Mouse (Mus musculus): ENCODE results near the gene Pptc7. TPM values are rescaled to one million over a fixed set of nuclear protein-coding genes. Genes with fewer than 3 reads are reported as not detected.

The Pptc7 gene
- 46.4 and 48.4 TPM in 2 replicates for polyA plus RNA-seq (2012; rRNA removed)

DNA sequence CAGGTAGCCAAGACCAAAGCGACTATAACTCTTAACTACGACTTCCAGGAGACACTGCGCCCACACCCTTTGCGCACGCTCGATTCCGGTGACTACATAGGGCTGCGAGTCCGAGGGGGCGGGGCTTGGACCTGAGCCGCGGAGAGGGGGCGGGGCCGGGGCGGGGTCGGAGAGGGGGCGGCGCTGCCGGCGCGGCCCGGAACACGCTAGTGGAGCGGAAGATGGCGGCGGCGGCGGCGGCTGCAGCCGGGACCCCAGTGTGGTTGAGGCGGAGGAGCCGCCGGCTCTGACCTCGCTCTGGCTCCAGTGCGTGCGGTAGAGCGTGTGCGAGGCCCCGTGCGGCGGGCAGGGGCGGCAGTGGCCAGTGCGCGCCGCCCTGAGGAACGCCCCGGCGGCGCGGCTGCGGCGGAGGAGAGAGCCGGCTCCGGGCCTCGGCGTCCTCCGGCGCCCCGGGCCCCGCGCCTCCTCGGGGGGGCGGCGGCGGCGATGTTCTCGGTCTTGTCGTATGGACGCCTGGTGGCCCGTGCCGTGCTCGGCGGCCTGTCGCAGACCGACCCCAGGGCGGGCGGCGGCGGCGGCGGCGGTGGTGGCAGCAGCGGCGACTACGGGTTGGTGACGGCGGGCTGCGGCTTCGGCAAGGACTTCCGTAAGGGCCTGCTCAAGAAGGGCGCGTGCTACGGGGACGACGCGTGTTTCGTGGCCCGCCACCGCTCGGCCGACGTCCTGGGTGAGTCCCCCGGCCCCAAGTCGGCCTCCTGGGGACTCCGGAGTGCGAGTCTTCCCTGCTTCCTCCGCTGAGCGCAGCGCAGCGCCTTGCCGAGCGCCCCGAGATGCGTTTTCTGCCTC lies at the start of gene Pptc7:
Gene Pptc7 (plus strand): TSS at position 183 of the 846 bp plus-strand sequence.
- TF ChIP-seq CTCF (IDR thresholded peaks at IDR 0.05; ENCODE audit: borderline replicate concordance, insufficient read depth, low read depth, low read length): no peak
- peaks cover 15% of the 10 kb centered on the region for H3K4me1 ChIP-seq (ENCODE audit: control insufficient read depth, insufficient read depth, low read length)
- peak; percentile 89 to 90 for DNase-seq
- peak within 1 kb of the TSS; percentile 39 for H3K27ac ChIP-seq (ENCODE audit: insufficient read depth, low read length)
- WGBS: under 1% methylated on average over 99 of the region's 114 CpGs
- peak within 1 kb of the TSS; percentile 78 for H3K4me3 ChIP-seq (replicated peaks; ENCODE audit: insufficient read depth, low read depth, low read length)
- H3K27me3 ChIP-seq (ENCODE audit: control insufficient read depth, insufficient read depth, low read length): no peaks in the 10 kb centered on the region

DNA sequence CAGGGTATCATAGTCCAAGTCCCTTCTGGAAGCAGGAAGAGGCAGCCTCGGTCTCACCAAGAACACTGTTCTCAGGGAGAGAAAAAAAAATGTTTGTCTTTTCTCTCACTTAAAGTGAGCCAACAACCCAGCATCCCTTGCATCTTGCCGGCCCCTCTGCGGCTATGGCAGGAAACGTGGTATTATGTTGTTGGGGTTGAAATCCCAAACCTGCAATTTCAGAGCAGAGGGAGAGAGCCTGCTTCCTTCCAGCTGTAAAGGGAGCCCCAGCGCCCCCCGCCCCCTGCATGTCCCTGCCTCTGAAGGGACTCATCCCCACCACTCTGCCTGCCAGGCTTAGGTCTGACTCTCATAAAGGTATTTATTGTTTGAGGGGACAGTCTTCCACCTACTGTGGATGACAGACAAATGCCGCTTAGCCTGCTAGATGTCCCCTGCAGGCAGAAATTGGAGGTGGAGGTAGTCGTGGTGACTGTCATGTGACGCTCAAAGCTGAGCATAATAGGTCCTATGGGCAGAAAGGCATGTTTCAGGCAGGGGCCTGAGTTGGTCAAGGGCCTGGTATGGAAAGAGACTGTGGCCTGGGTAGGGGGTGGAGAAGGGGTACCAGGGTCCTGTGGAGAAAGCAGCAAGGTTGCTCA lies 48.8 kb upstream of the Pptc7 start:
- H3K4me1 ChIP-seq (ENCODE audit: control insufficient read depth, insufficient read depth, low read length): peaks cover 15% of the 10 kb centered on the region; the same call in 1 of the 2 replicates
- no peak overlapping the region for H3K27ac ChIP-seq (ENCODE audit: insufficient read depth, low read length)
- no peak for TF ChIP-seq POLR2A (IDR thresholded peaks at IDR 0.05; ENCODE audit: borderline replicate concordance, insufficient read depth, low read length)
- TF ChIP-seq CTCF (IDR thresholded peaks at IDR 0.05; ENCODE audit: borderline replicate concordance, insufficient read depth, low read depth, low read length): no peak

DNA sequence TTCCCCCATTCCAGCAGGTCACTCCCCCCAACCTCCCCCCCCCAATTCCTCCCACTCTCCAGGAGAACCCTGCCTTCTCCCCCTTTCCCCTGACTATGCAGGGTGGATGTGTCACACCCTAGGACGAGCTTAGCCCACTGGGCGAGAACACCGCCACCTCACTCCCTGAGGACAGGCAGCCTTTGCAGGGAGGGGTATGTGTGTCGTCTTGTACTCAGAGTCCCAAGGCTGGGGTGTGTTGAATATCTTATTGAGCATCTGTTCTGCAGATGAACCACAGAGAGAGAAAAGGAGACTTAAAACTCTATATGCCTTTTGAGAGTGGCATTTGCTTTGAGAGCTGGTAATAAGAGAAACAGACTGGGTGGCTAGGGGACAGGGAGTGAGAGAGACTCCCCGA lies 47.0 kb upstream of the Pptc7 start:
- TF ChIP-seq CTCF (IDR thresholded peaks at IDR 0.05; ENCODE audit: borderline replicate concordance, insufficient read depth, low read depth, low read length) (no peak), POLR2A (IDR thresholded peaks at IDR 0.05; ENCODE audit: borderline replicate concordance, insufficient read depth, low read length) (no peak)
- Histone ChIP-seq H3K27me3 (ENCODE audit: control insufficient read depth, insufficient read depth, low read length) (no peaks in the 10 kb centered on the region), H3K4me1 (ENCODE audit: control insufficient read depth, insufficient read depth, low read length) (peaks cover 15% of the 10 kb centered on the region; the same call in 1 of the 2 replicates), H3K4me3 (replicated peaks; ENCODE audit: insufficient read depth, low read depth, low read length) (no peak overlapping the region), H3K27ac (ENCODE audit: insufficient read depth, low read length) (no peak overlapping the region)
- DNase-seq: no peak
- WGBS: 80% methylated on average over 5 of the region's 5 CpGs

More for the DNA sequence above, 48.8 kb upstream of the Pptc7 start:
- WGBS: 68% methylated on average over 9 of the region's 9 CpGs
- H3K27me3 ChIP-seq (ENCODE audit: control insufficient read depth, insufficient read depth, low read length): no peaks in the 10 kb centered on the region
- no peak overlapping the region for H3K4me3 ChIP-seq (replicated peaks; ENCODE audit: insufficient read depth, low read depth, low read length)
- DNase-seq: peak in 1 of 2 experiments; percentile 10

DNA sequence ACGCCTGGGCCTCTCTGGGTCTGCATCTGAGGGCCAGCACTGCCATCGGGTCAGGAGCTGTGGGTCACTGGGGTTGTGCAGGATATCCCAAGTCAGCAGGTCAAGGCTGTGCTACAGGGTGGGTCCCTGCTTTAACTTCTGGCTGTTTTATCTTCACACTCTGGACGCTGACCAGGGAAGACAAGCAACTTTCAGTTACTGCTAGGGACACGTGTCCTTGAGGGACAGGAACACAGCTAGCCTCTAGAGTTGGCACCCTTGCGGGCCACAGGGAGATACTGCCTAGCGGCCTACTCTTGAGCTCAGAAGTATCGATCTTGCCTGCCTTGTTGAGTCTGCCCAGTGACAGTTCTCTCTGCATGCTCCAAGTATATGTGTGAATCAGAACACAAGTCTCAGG lies 44.5 kb upstream of the Pptc7 start:
- DNase-seq: no peak
- no peak overlapping the region for H3K27ac ChIP-seq (ENCODE audit: insufficient read depth, low read length)
- 89% methylated on average over 7 of the region's 7 CpGs for WGBS
- TF ChIP-seq CTCF (IDR thresholded peaks at IDR 0.05; ENCODE audit: borderline replicate concordance, insufficient read depth, low read depth, low read length) (no peak), POLR2A (IDR thresholded peaks at IDR 0.05; ENCODE audit: borderline replicate concordance, insufficient read depth, low read length) (no peak)
- H3K4me3 ChIP-seq (replicated peaks; ENCODE audit: insufficient read depth, low read depth, low read length): no peak overlapping the region
- H3K4me1 ChIP-seq (ENCODE audit: control insufficient read depth, insufficient read depth, low read length): peaks cover 13% of the 10 kb centered on the region
- H3K27me3 ChIP-seq (ENCODE audit: control insufficient read depth, insufficient read depth, low read length): no peaks in the 10 kb centered on the region

DNA sequence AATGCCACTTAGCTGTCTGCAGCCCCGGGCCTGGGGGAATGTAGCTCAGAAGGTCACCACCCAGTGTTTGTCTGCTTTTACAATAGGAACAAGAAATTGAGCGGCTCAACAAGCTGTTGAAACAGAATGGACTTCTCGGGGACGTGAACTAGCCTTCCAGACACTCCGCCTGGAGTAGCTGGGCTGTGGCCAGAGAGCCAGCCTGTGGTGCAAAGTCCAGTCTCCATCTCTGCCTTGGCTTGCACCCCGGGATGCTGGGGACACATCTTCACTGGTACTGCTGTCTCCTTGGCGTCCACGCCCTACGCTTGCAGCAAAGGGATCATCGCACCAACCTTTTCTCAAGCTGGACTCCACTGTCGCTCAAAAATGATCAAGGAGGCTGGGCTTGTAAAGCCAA lies 43.6 kb upstream of the Pptc7 start:
- DNase-seq: peak; percentile 59 to 63
- TF ChIP-seq CTCF (IDR thresholded peaks at IDR 0.05; ENCODE audit: borderline replicate concordance, insufficient read depth, low read depth, low read length) (no peak), POLR2A (IDR thresholded peaks at IDR 0.05; ENCODE audit: borderline replicate concordance, insufficient read depth, low read length) (no peak)
- Histone ChIP-seq H3K4me1 (ENCODE audit: control insufficient read depth, insufficient read depth, low read length) (peaks cover 12% of the 10 kb centered on the region), H3K4me3 (replicated peaks; ENCODE audit: insufficient read depth, low read depth, low read length) (no peak overlapping the region), H3K27me3 (ENCODE audit: control insufficient read depth, insufficient read depth, low read length) (no peaks in the 10 kb centered on the region), H3K27ac (ENCODE audit: insufficient read depth, low read length) (no peak overlapping the region)
- WGBS: 65% methylated on average over 11 of the region's 11 CpGs

DNA sequence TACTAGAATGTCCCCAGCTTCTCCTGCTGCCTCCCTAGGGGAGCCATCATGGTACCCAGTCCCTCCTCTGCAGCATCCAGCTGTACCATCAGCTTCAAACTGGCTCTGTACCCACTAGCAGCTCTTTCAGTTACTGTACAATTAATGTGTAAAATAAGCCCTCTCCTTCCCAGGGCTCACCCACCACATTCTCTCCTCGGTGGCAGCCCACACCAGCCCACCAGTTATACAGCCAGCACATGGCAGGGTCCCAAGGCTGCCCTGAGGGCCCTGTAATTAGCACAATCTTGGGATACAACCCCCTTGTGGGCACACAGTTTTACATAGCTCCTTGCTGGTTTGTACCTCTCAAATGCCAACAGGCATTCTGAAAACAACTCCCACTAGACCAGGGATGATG lies 43.2 kb upstream of the Pptc7 start:
- no peak for DNase-seq
- peaks cover 14% of the 10 kb centered on the region for H3K4me1 ChIP-seq (ENCODE audit: control insufficient read depth, insufficient read depth, low read length)
- no peak for TF ChIP-seq POLR2A (IDR thresholded peaks at IDR 0.05; ENCODE audit: borderline replicate concordance, insufficient read depth, low read length)
- TF ChIP-seq CTCF (IDR thresholded peaks at IDR 0.05; ENCODE audit: borderline replicate concordance, insufficient read depth, low read depth, low read length): no peak
- no peak overlapping the region for H3K4me3 ChIP-seq (replicated peaks; ENCODE audit: insufficient read depth, low read depth, low read length)
- 52% methylated on average over 1 of the region's 1 CpGs for WGBS
- H3K27ac ChIP-seq (ENCODE audit: insufficient read depth, low read length): no peak overlapping the region
- H3K27me3 ChIP-seq (ENCODE audit: control insufficient read depth, insufficient read depth, low read length): no peaks in the 10 kb centered on the region

DNA sequence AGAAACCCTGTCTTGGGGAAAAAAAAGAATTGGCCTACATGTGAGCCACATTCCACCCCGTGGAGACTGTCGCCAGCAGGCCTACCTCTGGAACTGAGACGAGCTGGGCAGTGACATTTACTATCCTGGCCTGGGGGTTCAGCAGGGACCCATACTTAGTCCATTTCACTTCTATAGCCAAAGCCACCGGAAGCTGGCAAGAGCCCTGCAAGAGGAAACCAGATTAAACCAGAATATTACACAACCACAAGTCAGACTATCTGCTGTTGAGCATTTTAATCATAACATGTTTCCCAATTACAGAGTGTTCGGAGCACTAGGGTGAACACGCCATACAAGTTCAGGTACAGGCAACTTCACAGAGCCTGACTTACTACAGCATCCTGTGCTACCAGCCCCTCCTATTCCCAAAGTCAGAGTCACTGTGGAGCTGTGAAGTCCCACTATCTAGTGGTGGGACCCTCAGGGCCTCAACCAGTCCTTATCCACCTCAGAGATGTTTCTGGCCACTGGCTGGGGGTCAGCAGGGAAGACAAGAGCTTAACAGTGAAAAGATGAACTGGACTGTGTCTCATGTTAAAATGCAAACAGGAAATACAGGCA lies 41.5 kb upstream of the Pptc7 start:
- Histone ChIP-seq H3K4me1 (ENCODE audit: control insufficient read depth, insufficient read depth, low read length) (peaks cover 14% of the 10 kb centered on the region), H3K27me3 (ENCODE audit: control insufficient read depth, insufficient read depth, low read length) (no peaks in the 10 kb centered on the region), H3K27ac (ENCODE audit: insufficient read depth, low read length) (no peak overlapping the region), H3K4me3 (replicated peaks; ENCODE audit: insufficient read depth, low read depth, low read length) (no peak overlapping the region)
- TF ChIP-seq CTCF (IDR thresholded peaks at IDR 0.05; ENCODE audit: borderline replicate concordance, insufficient read depth, low read depth, low read length) (no peak), POLR2A (IDR thresholded peaks at IDR 0.05; ENCODE audit: borderline replicate concordance, insufficient read depth, low read length) (no peak)
- WGBS: 88% methylated on average over 6 of the region's 6 CpGs
- DNase-seq: no peak
